Mouse (Mus musculus): ENCODE data around the gene Asic2. TPM values are rescaled to one million over a fixed set of nuclear protein-coding genes. Genes with fewer than 3 reads are reported as not detected.

The Asic2 gene
- polyA plus RNA-seq, 1 experiment, result 1.0 TPM

GRCm38 (mm10) chr11:80868039-80868438 lies 1100.2 kb downstream of the Asic2 start:
- no peak for DNase-seq (ENCODE audit: low read depth, low spot score)
- 98% methylated on average over 1 of the region's 1 CpGs for WGBS

GRCm38 (mm10) chr11:80862941-80863340 lies 1105.3 kb downstream of the Asic2 start:
- no peak for DNase-seq (ENCODE audit: low read depth, low spot score)
- WGBS, result 89% methylated on average over 7 of the region's 7 CpGs

- DNase-seq (ENCODE audit: low read depth, low spot score), result no peak
- WGBS, result 72% methylated on average over 10 of the region's 10 CpGs
Observed at GRCm38 (mm10) chr11:80858065-80858464, 1110.2 kb downstream of the Asic2 start, which contains the start of gene Spaca3. Gene Spaca3 (plus strand): TSS chr11:80858365.

- no peak for DNase-seq (ENCODE audit: low read depth, low spot score)
- WGBS, result 66% methylated on average over 2 of the region's 2 CpGs
Observed at GRCm38 (mm10) chr11:80856827-80857226, 1111.4 kb downstream of the Asic2 start.

GRCm38 (mm10) chr11:80854908-80855307 lies 1113.3 kb downstream of the Asic2 start:
- DNase-seq (ENCODE audit: low read depth, low spot score), result peak; percentile 44
- 14% methylated on average over 7 of the region's 7 CpGs for WGBS

- no peak for DNase-seq (ENCODE audit: low read depth, low spot score)
- 39% methylated on average over 11 of the region's 11 CpGs for WGBS
Observed at GRCm38 (mm10) chr11:80854430-80854829, 1113.8 kb downstream of the Asic2 start.

- DNase-seq (ENCODE audit: low read depth, low spot score), result no peak
- 60% methylated on average over 3 of the region's 3 CpGs for WGBS
Observed at GRCm38 (mm10) chr11:80853014-80853413, 1115.2 kb downstream of the Asic2 start.

- 32% methylated on average over 5 of the region's 5 CpGs for WGBS
- DNase-seq (ENCODE audit: low read depth, low spot score), result peak; percentile 14
Observed at GRCm38 (mm10) chr11:80851859-80852258, 1116.4 kb downstream of the Asic2 start.

- no peak for DNase-seq (ENCODE audit: low read depth, low spot score)
- 69% methylated on average over 5 of the region's 5 CpGs for WGBS
Observed at GRCm38 (mm10) chr11:80848131-80848530, 1120.1 kb downstream of the Asic2 start.

- 16% methylated on average over 3 of the region's 3 CpGs for whole genome bisulfite sequencing
- no peak for DNase-seq (ENCODE audit: low read depth, low spot score)
Observed at GRCm38 (mm10) chr11:80846115-80846514, 1122.1 kb downstream of the Asic2 start.

GRCm38 (mm10) chr11:80845486-80845885 lies 1122.8 kb downstream of the Asic2 start:
- DNase-seq (ENCODE audit: low read depth, low spot score), result no peak
- WGBS, result 40% methylated on average over 7 of the region's 7 CpGs

- WGBS, result 56% methylated on average over 2 of the region's 2 CpGs
- DNase-seq (ENCODE audit: low read depth, low spot score), result no peak
Observed at GRCm38 (mm10) chr11:80843435-80843834, 1124.8 kb downstream of the Asic2 start.

- no peak for DNase-seq (ENCODE audit: low read depth, low spot score)
- WGBS, result 81% methylated on average over 1 of the region's 1 CpGs
Observed at GRCm38 (mm10) chr11:80838724-80839123, 1129.5 kb downstream of the Asic2 start.

GRCm38 (mm10) chr11:80835841-80836240 lies 1132.4 kb downstream of the Asic2 start:
- 40% methylated on average over 4 of the region's 4 CpGs for WGBS
- no peak for DNase-seq (ENCODE audit: low read depth, low spot score)

- WGBS, result 81% methylated on average over 2 of the region's 2 CpGs
- no peak for DNase-seq (ENCODE audit: low read depth, low spot score)
Observed at GRCm38 (mm10) chr11:80835395-80835794, 1132.9 kb downstream of the Asic2 start.

Other genes starting within 250 kb of the Asic2 start
- gene 5530401A14Rik, start 107.8 kb downstream of the Asic2 start, polyA plus RNA-seq (2012; rRNA removed), result 0.03 TPM in 1 of 2 replicates, not detected in the other
- gene Ccl2, start 67.1 kb upstream of the Asic2 start, polyA plus RNA-seq (2012; rRNA removed), result 2.6 and 3.1 TPM in 2 replicates
- not detected in 2 replicates for gene Gm17268, start 70.1 kb upstream of the Asic2 start, polyA plus RNA-seq (2012; rRNA removed)
- 0.86 and 1.2 TPM in 2 replicates for gene Ccl7, start 77.3 kb upstream of the Asic2 start, polyA plus RNA-seq (2012; rRNA removed)
- 14.8 and 26.6 TPM in 2 replicates for gene Ccl11, start 89.4 kb upstream of the Asic2 start, polyA plus RNA-seq (2012; rRNA removed)
- 4.3 and 6.0 TPM in 2 replicates for gene Ccl12, start 133.4 kb upstream of the Asic2 start, polyA plus RNA-seq (2012; rRNA removed)
- 21.2 and 22.4 TPM in 2 replicates for gene Ccl8, start 146.7 kb upstream of the Asic2 start, polyA plus RNA-seq (2012; rRNA removed)

Data from large intestine, adult 2 months (tissue).